Mouse (Mus musculus) liver, embryonic 15.5 days (tissue): ENCODE measurements at regions not wholly inside any gene's neighbourhood (a gene's known extent, or its start where the extent isn't known, plus 50 kb on each side); places are given as distances from the start of the nearest gene placed in this dataset.

Experiments
- ATAC-seq: fragments of 200-750 bp; cut with Nextera tagmentation; 2 replicates; pipeline ENCODE4 v1.8.0; 2017; ENCODE audit warnings: moderate number of reproducible peaks, mild to moderate bottlenecking, moderate library complexity; ENCODE audit not compliant: insufficient read depth
- H3K27ac ChIP-seq: fragments of 300-500 bp; sonication (generic); replicated peaks from 2 replicates; pipeline ENCODE4 v1.5.1; 2015; ENCODE audit warnings: mild to moderate bottlenecking, inconsistent platforms
- H3K27me3 ChIP-seq: fragments of 300-500 bp; sonication (generic); 2 replicates; pipeline ENCODE4 v1.6.1; 2015; ENCODE audit warnings: mild to moderate bottlenecking, inconsistent platforms
- H3K36me3 ChIP-seq: fragments of 300-500 bp; sonication (generic); replicated peaks from 2 replicates; pipeline ENCODE4 v1.6.1; 2015; ENCODE audit warnings: moderate library complexity, mild to moderate bottlenecking, inconsistent platforms
- H3K4me1 ChIP-seq: fragments of 300-500 bp; sonication (generic); replicated peaks from 2 replicates; pipeline ENCODE4 v1.6.1; 2015; ENCODE audit warnings: inconsistent platforms
- H3K4me2 ChIP-seq: fragments of 300-500 bp; sonication (generic); 2 replicates; pipeline ENCODE4 v1.6.1; 2015; ENCODE audit warnings: moderate library complexity, mild to moderate bottlenecking, inconsistent platforms
- H3K4me3 ChIP-seq: fragments of 300-500 bp; sonication (generic); replicated peaks from 2 replicates; pipeline ENCODE4 v1.5.1; 2015; ENCODE audit warnings: mild to moderate bottlenecking, inconsistent platforms
- H3K9ac ChIP-seq: fragments of 300-500 bp; sonication (generic); 2 replicates; pipeline ENCODE4 v1.6.1; 2015; ENCODE audit warnings: moderate library complexity, mild to moderate bottlenecking, inconsistent platforms
- H3K9me3 ChIP-seq: fragments of 300-500 bp; sonication (generic); replicated peaks from 2 replicates; pipeline ENCODE4 v1.6.1; 2016; ENCODE audit warnings: inconsistent platforms
- WGBS: fragments of 180-500 bp; shearing (Covaris S2); methylation state at CpG from one replicate; pipeline ENCODE4 v1.1.7; 2015; ENCODE audit warnings: mixed read lengths; ENCODE audit not compliant: insufficient replicate concordance; 5-methylcytosine and 5-hydroxymethylcytosine counted together

GRCm38 (mm10) chr10:83819266-83819949 is 96.7 kb downstream of the 1500009L16Rik start:
- WGBS = 9% methylated on average over 13 of the region's 13 CpGs
- Histone ChIP-seq H3K9me3 (no peaks in the 10 kb centered on the region), H3K4me2 (no peak overlapping the region), H3K36me3 (no peaks in the 10 kb centered on the region), H3K4me3 (no peak overlapping the region), H3K27ac (no peak overlapping the region), H3K27me3 (peaks cover 14% of the 10 kb centered on the region; the same call in 1 of the 2 replicates), H3K9ac (no peak overlapping the region), H3K4me1 (no peaks in the 10 kb centered on the region)
- no peak for ATAC-seq

GRCm38 (mm10) chr10:83819950-83820275 is 97.2 kb downstream of the 1500009L16Rik start:
- WGBS = 65% methylated on average over 8 of the region's 8 CpGs

GRCm38 (mm10) chr10:83821089-83821488 is 98.4 kb downstream of the 1500009L16Rik start:
- 59% methylated on average over 10 of the region's 10 CpGs for WGBS
- no peak overlapping the region for H3K27ac ChIP-seq
- peaks cover 14% of the 10 kb centered on the region; the same call in 1 of the 2 replicates for H3K27me3 ChIP-seq
- ATAC-seq = no peak
- H3K4me2 ChIP-seq = no peak overlapping the region
- no peaks in the 10 kb centered on the region for H3K9me3 ChIP-seq
- no peaks in the 10 kb centered on the region for H3K36me3 ChIP-seq
- no peak overlapping the region for H3K9ac ChIP-seq
- H3K4me3 ChIP-seq = no peak overlapping the region
- no peaks in the 10 kb centered on the region for H3K4me1 ChIP-seq

More at GRCm38 (mm10) chr10:83819950-83820275, 97.2 kb downstream of the 1500009L16Rik start:
- Histone ChIP-seq H3K27ac (no peak overlapping the region), H3K4me3 (no peak overlapping the region), H3K9ac (no peak overlapping the region), H3K27me3 (peaks cover 14% of the 10 kb centered on the region; the same call in 1 of the 2 replicates), H3K36me3 (no peaks in the 10 kb centered on the region), H3K9me3 (no peaks in the 10 kb centered on the region), H3K4me1 (no peaks in the 10 kb centered on the region), H3K4me2 (no peak overlapping the region)
- ATAC-seq = no peak

- 63% methylated on average over 5 of the region's 5 CpGs for WGBS
- Histone ChIP-seq H3K36me3 (no peaks in the 10 kb centered on the region), H3K27me3 (no peaks in the 10 kb centered on the region), H3K9me3 (no peaks in the 10 kb centered on the region), H3K4me1 (no peaks in the 10 kb centered on the region), H3K4me3 (no peak overlapping the region), H3K27ac (no peak overlapping the region), H3K4me2 (no peak overlapping the region), H3K9ac (no peak overlapping the region)
- ATAC-seq = no peak
Observed at GRCm38 (mm10) chr10:83826105-83826504, 103.4 kb downstream of the 1500009L16Rik start.

GRCm38 (mm10) chr10:83836351-83836750 is 113.7 kb downstream of the 1500009L16Rik start:
- 58% methylated on average over 5 of the region's 5 CpGs for WGBS
- no peaks in the 10 kb centered on the region for H3K9me3 ChIP-seq
- no peak overlapping the region for H3K9ac ChIP-seq
- H3K36me3 ChIP-seq = no peaks in the 10 kb centered on the region
- no peaks in the 10 kb centered on the region for H3K27me3 ChIP-seq
- no peak overlapping the region for H3K4me3 ChIP-seq
- H3K27ac ChIP-seq = no peak overlapping the region
- H3K4me1 ChIP-seq = no peaks in the 10 kb centered on the region
- no peak overlapping the region for H3K4me2 ChIP-seq
- ATAC-seq = no peak

GRCm38 (mm10) chr10:83840226-83840625 is 117.6 kb downstream of the 1500009L16Rik start:
- 51% methylated on average over 3 of the region's 3 CpGs for WGBS

GRCm38 (mm10) chr10:83850881-83851280 is 128.2 kb downstream of the 1500009L16Rik start:
- Histone ChIP-seq H3K9ac (no peak overlapping the region), H3K9me3 (no peaks in the 10 kb centered on the region), H3K36me3 (no peaks in the 10 kb centered on the region), H3K4me1 (no peaks in the 10 kb centered on the region), H3K27ac (no peak overlapping the region), H3K4me3 (no peak overlapping the region), H3K4me2 (no peak overlapping the region), H3K27me3 (no peaks in the 10 kb centered on the region)
- ATAC-seq = no peak
- WGBS = 67% methylated on average over 4 of the region's 4 CpGs

More at GRCm38 (mm10) chr10:83840226-83840625, 117.6 kb downstream of the 1500009L16Rik start:
- no peak overlapping the region for H3K4me2 ChIP-seq
- H3K9ac ChIP-seq = no peak overlapping the region
- no peak for ATAC-seq
- H3K27me3 ChIP-seq = no peaks in the 10 kb centered on the region
- no peak overlapping the region for H3K4me3 ChIP-seq
- H3K27ac ChIP-seq = no peak overlapping the region
- no peaks in the 10 kb centered on the region for H3K36me3 ChIP-seq
- H3K4me1 ChIP-seq = no peaks in the 10 kb centered on the region
- H3K9me3 ChIP-seq = no peaks in the 10 kb centered on the region

- H3K4me1 ChIP-seq = no peaks in the 10 kb centered on the region
- H3K27ac ChIP-seq = no peak overlapping the region
- no peaks in the 10 kb centered on the region for H3K27me3 ChIP-seq
- H3K9ac ChIP-seq = no peak overlapping the region
- H3K4me3 ChIP-seq = no peak overlapping the region
- no peak overlapping the region for H3K4me2 ChIP-seq
- no peaks in the 10 kb centered on the region for H3K36me3 ChIP-seq
- no peaks in the 10 kb centered on the region for H3K9me3 ChIP-seq
- WGBS = 58% methylated on average over 5 of the region's 5 CpGs
- ATAC-seq = no peak
Observed at GRCm38 (mm10) chr10:83852194-83852593, 129.5 kb downstream of the 1500009L16Rik start.

- Histone ChIP-seq H3K36me3 (no peaks in the 10 kb centered on the region), H3K4me3 (no peak overlapping the region), H3K9me3 (no peaks in the 10 kb centered on the region), H3K27me3 (no peaks in the 10 kb centered on the region), H3K27ac (no peak overlapping the region), H3K9ac (no peak overlapping the region), H3K4me2 (no peak overlapping the region), H3K4me1 (no peaks in the 10 kb centered on the region)
- WGBS = 53% methylated on average over 3 of the region's 3 CpGs
- no peak for ATAC-seq
Observed at GRCm38 (mm10) chr10:83852806-83853205, 130.1 kb downstream of the 1500009L16Rik start.

- Histone ChIP-seq H3K9me3 (no peaks in the 10 kb centered on the region), H3K4me3 (no peak overlapping the region), H3K4me2 (no peak overlapping the region), H3K4me1 (no peaks in the 10 kb centered on the region), H3K27me3 (no peaks in the 10 kb centered on the region), H3K9ac (no peak overlapping the region), H3K36me3 (no peaks in the 10 kb centered on the region), H3K27ac (no peak overlapping the region)
- no peak for ATAC-seq
- WGBS = 43% methylated on average over 14 of the region's 14 CpGs
Observed at GRCm38 (mm10) chr10:83857794-83858442, 135.3 kb downstream of the 1500009L16Rik start.

- Histone ChIP-seq H3K4me2 (no peak overlapping the region), H3K27me3 (no peaks in the 10 kb centered on the region), H3K4me3 (no peak overlapping the region), H3K36me3 (no peaks in the 10 kb centered on the region), H3K9ac (no peak overlapping the region), H3K4me1 (no peaks in the 10 kb centered on the region), H3K9me3 (no peaks in the 10 kb centered on the region), H3K27ac (no peak overlapping the region)
- no peak for ATAC-seq
- 46% methylated on average over 6 of the region's 6 CpGs for WGBS
Observed at GRCm38 (mm10) chr10:83858689-83859088, 136.0 kb downstream of the 1500009L16Rik start.
